Mouse (Mus musculus) fibroblast of lung, adult 2 months (primary cell): ENCODE data around the gene Trafd1.
"Not testable (repeated sequence)": the region's sequence is repeated elsewhere in the genome, so short reads cannot be mapped to it uniquely, and the experiment has no call there.

Experiments
- DNase-seq: peaks from one replicate; pipeline ENCODE4 v3.0.0-alpha.2; 2011; ENCODE audit warnings: low read depth

Trafd1 gene

GRCm38 (mm10) chr5:121384757-121385460 is 523 bp downstream of the Trafd1 start:
- peak; percentile 17 for DNase-seq

GRCm38 (mm10) chr5:121383857-121384756 is 1.3 kb downstream of the Trafd1 start:
- DNase-seq = peak; percentile 33

- DNase-seq = no peak
These were observed 4.7 kb downstream of the Trafd1 start for GRCm38 (mm10) chr5:121380692-121381091.

GRCm38 (mm10) chr5:121378678-121379256 is 6.7 kb downstream of the Trafd1 start:
- DNase-seq = no peak

- not testable (repeated sequence) for DNase-seq
These were observed 8.5 kb downstream of the Trafd1 start for GRCm38 (mm10) chr5:121376972-121377371.

GRCm38 (mm10) chr5:121374790-121375189 is 10.6 kb downstream of the Trafd1 start:
- no peak for DNase-seq

GRCm38 (mm10) chr5:121371712-121372111 is 13.7 kb downstream of the Trafd1 start:
- no peak for DNase-seq

- no peak for DNase-seq
These were observed 18.2 kb downstream of the Trafd1 start for GRCm38 (mm10) chr5:121367255-121367654.

GRCm38 (mm10) chr5:121366449-121367225 is 18.8 kb downstream of the Trafd1 start:
- DNase-seq = no peak

- no peak for DNase-seq
These were observed 22.0 kb downstream of the Trafd1 start for GRCm38 (mm10) chr5:121363441-121363840.

- no peak for DNase-seq
These were observed 23.7 kb downstream of the Trafd1 start for GRCm38 (mm10) chr5:121361696-121362095.

GRCm38 (mm10) chr5:121359229-121359628 is 26.2 kb downstream of the Trafd1 start:
- DNase-seq = no peak

- no peak for DNase-seq
These were observed 41.4 kb downstream of the Trafd1 start for GRCm38 (mm10) chr5:121343997-121344396.

GRCm38 (mm10) chr5:121342490-121342889 is 42.9 kb downstream of the Trafd1 start:
- DNase-seq = no peak

GRCm38 (mm10) chr5:121340965-121341473 is 44.4 kb downstream of the Trafd1 start:
- DNase-seq = no peak

GRCm38 (mm10) chr5:121339507-121340230 is 45.8 kb downstream of the Trafd1 start:
- no peak for DNase-seq

GRCm38 (mm10) chr5:121336776-121337175 is 48.7 kb downstream of the Trafd1 start:
- DNase-seq = no peak

GRCm38 (mm10) chr5:121336009-121336408 is 49.4 kb downstream of the Trafd1 start:
- DNase-seq = no peak

- no peak for DNase-seq
These were observed 50.0 kb downstream of the Trafd1 start for GRCm38 (mm10) chr5:121335426-121335825.

- no peak for DNase-seq
These were observed 51.0 kb downstream of the Trafd1 start for GRCm38 (mm10) chr5:121334454-121334853.

GRCm38 (mm10) chr5:121333976-121334375 is 51.5 kb downstream of the Trafd1 start:
- no peak for DNase-seq
